Mouse (Mus musculus) lung, postnatal 25 days (tissue): Measurements from ENCODE around the gene Olfr742.

Source experiments
- DNase-seq: peaks from one replicate; pipeline ENCODE4 v3.0.0; 2022; ENCODE audit warnings: low spot score

The Olfr742 gene

DNA sequence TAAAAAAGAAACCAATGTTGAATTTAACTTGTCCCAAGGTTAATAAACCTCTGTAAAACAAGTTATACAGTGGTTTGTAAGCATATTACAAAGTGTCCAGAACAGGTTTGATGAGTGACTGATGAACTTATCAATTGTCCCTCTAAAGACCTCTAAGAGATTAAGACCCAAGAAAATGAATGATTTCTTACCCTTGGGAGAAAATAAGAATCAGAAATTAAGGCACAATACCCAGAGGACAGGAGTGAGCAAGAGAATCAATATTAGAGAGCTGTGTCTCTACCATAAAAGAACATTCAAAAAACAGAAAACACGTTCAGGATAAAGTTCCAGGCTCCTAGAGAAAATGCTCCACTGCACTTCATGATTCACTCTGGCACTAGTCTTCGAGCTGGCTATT, at the start of gene Olfr742:
TSS of gene Olfr742 (plus strand) at position 301 of the 400 bp plus-strand sequence.
- DNase-seq = no peak

- DNase-seq = no peak
These were observed 31.0 kb upstream of the Olfr742 start, which contains the start of gene Olfr741 for GRCm38 (mm10) chr14:50472438-50472837. Gene Olfr741, plus strand, starts transcription at chr14:50472738.

DNA sequence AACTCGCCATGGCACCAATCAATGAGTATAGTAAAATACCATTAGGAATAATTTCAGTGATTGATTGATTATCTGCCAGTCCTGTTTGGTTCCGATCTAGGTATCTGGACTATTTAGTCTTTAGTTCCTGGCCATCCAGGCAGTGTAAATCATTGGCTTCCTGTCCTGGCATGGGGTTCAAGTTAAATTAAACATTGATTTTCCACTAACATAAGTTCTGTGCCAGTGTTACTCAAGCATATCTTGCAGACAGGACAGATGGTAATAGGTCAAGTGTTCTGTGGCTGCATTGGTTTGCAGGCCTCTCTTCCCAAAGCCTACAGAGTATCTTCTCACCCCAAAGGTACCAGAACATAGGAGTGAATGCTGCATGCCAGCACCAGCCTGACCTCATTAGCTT, 25.0 kb upstream of the Olfr742 start:
- DNase-seq = no peak

DNA sequence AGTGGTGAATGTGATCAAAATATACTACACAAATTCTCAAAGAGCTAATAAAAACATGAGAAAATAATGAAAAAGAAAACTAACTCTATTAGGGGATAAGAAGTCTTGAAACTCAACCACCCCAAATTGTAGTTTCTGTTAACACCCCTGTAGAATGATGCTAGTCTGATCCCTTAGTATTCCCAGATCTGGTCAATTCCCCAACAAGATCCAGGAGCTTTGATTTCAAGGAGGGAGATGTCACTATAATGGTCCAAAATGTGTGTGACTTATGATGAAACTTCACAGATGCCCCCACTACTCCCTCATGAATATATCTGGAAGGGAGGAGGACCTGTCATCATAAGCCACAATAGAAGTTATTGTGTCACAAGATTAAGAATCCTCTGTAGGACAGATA, 18.1 kb downstream of the Olfr742 start, which contains the start of gene Olfr743:
TSS of gene Olfr743 (plus strand) at position 301 of the 400 bp plus-strand sequence.
- DNase-seq = no peak

DNA sequence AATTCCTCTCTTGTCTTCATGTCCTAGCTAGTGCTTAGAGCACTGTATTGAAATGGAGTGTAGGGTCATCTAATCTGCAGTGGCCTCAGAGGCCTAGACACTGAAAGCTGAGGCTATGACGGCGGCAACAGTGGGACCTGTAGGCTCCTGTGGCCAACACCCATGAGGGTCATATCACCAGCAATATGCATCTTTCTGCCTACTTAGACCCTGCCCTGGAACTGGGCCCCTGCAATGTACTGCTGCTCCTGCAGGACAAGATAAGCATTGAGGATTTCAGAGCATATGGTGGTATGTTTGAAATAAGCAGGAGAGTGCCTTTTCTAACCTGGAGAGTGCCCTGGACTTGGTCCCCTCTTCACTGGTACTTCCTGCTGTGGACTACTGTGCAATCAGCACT, 49.3 kb downstream of the Olfr742 start:
- no peak for DNase-seq
